Mouse (Mus musculus) c-Kit-positive CD71-positive TER-119-positive erythroid progenitor cells, embryonic 14.5 days (primary cell): Measurements from ENCODE around the gene Cdc73.
"Not testable (repeated sequence)": the region's sequence is repeated elsewhere in the genome, so short reads cannot be mapped to it uniquely, and the experiment has no call there.

Source experiments
- DNase-seq: peaks from one replicate; pipeline ENCODE4 v3.0.0-alpha.2; 2013; ENCODE audit warnings: low spot score

The Cdc73 gene

DNA sequence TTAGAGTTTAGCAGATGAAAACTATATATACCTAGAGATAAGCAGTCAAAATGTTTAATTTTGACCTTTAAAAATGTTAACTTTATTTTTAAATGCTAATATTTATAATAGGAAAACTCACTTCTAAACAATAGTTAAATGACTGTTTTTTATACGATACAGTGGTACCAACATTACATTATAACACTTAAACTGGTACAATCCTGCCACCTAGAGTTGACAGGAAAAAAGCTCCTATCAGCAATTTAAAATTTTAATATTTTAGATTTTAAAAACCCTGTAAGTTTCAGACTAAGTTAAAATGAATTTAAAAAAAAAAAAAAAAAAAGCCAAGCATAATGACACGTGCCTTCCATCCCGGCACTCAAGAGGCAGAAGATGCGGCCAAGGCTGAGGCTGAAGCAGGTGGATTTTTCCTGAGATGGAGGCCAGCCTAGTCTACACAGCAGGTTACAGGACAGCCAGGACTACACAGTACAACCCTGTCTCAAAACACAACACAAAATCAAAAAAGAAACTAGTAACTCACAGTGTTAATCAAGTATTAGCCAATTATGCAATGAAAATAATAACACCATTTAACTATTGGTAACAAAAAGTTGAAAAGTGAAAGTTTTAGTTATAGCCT lies 26.8 kb downstream of the Cdc73 start:
- DNase-seq: no peak

DNA sequence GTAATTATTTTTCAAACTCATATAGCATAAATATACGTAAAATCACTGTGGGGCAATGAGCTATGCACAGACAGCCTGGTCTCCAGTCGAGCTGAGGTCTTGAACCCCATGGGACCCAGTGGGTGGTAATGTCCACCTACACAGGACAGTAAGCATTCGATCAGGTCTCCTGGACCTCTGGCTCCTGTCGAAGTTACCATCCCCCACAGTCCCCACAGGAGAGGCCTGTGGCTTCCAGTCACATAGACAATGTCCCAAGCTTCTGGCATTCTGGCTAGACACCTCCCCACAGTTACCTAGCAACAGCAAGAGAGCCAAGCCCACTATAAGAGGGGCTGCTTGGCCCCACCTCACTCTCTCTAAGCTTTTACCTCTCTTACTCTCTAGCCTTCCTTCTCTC lies 37.9 kb downstream of the Cdc73 start:
- DNase-seq: not testable (repeated sequence)

DNA sequence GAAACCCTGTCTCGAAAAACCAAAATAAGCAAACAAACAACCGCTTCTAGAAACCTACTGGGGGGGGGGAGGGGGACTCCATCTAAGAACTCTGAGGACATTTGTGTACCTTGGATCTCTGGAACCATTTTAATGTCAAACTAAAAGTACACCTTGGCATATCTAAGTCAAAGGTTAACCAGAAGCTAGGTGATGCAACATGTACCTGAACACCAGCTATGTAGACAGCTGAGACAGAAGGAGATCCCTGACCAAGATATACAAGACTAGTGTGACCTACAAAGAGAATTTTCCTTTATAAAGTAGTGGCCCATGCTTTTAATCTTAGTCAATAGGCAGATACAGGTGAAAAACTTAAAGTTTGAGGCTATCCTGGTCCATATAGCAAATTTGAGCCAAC lies 39.5 kb downstream of the Cdc73 start:
- DNase-seq: no peak

DNA sequence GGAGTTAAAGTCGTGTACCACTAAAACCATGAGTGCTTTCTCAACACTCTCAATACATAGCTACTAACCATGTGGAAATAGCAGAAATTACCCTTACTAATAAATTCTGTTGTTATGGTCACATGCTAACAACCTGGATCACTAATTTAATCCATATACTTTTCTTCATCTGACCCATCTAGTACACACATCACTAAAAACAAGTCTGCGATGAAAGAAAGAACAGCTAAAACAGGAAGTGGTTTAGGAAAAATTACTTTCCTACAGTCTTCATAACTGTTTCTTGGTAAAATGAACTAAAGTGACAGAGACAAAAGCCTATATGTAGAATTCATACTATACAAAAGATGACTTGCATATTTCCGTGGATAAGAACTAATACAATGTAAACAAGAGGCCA lies 49.0 kb downstream of the Cdc73 start:
- DNase-seq: no peak

DNA sequence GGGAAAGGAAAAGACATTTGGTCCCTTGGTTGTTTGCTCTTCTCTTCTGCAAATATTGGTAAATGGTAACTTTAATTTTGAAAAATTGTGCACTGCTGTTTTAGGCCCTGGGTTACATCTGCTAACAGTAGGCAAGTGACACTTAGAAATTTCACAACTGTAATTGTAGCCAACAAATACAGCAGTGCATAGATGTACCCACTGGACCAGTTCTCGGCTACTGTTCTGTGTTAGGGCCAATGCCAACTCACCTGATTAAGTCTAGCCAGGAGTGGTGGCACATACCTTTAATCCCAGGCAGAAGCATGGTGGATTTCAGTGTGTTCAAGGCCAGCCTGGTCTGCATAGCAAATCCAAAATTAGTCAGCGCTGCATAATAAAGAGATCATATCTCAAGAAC lies 52.4 kb downstream of the Cdc73 start:
- no peak for DNase-seq

DNA sequence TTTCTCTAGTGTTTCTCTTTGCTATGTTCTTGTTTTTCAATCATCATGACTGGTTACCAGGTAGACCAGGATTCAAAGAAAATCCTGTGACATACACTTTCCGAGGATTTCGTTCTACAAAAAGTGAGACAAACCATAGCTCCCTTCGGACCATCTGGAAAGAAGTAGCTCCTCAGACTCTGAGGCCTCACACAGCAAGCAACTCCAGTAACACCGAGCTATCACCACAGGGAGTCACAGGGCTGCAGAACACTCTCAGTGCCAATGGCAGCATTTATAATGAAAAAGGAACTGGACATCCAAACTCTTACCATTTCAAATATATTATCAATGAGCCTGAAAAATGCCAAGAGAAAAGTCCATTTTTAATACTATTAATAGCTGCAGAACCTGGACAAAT lies 56.5 kb downstream of the Cdc73 start:
- DNase-seq: no peak

DNA sequence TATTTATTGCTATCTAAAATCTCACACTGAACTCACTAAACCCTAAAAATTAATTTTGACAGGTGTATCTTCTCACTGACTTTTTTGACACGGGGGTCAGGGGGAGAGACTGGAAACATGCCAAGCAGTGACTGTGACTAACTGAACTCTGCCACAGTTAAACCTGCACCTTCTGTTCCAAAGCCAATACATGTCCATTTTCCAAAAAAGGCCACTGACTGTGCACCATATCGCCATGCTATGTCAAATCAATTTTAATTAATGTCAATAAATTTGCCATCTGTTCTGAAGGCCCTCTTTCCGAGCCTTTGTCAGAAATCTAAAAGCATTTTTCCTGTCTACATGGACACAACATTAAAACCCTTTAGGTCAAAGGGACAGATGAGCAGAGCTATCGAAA lies 57.3 kb downstream of the Cdc73 start:
- no peak for DNase-seq

DNA sequence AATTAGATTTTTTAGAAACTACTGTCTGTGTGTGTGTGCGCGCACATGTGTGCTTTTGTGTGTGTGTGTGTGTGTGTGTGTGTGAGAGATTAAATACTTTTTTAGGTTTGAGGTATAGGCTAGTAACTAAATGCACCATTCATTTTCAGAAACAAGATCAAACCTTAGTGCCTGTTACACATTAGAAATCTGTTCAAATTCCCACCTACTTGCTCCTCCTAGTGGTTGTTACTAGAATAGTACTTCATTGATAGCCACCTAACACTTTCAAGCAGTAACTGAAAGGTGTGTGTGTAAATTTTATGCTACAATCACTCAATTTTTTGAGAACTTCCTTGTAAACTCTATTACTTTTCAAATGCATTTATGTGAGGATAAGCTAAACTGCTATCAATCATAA lies 58.5 kb downstream of the Cdc73 start:
- DNase-seq: peak; percentile 40

DNA sequence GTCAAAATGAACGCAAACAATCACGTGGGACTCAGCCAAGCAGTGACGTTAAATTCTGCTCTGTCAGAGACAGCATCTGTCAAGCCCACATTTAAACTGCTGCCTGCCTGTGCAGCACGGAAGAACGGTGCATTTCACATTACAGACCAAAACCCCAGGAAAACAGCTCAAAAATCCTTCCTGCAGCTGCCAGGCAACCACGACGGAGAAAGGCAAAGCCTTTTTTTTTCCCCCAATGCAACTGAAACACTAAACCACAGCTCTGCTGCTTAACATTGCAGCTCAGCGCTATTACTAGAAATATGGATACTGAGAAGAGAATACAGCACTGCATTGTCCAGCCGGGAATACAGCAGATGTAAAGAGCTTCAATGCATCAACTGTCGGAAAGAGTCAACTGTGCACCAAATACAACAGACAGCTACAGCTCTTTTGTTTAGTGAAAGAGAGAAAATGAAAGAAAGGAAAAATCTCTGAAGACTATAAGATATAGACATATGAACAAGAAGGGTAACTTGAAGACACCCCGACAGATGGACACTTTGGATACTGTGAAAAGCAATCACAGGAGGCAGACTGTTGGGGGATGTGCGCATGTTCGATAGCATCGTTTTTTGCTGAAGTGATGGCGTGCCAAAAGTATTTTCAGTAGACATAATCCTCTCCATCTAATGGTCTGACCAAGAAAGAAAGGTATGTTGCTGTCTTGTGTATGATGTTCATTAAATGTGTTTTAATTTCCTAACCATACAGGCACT lies 61.9 kb downstream of the Cdc73 start, which contains the start of gene B3galt2:
Gene B3galt2, plus strand, starts transcription at position 15 of the 758 bp plus-strand sequence.
- no peak for DNase-seq

DNA sequence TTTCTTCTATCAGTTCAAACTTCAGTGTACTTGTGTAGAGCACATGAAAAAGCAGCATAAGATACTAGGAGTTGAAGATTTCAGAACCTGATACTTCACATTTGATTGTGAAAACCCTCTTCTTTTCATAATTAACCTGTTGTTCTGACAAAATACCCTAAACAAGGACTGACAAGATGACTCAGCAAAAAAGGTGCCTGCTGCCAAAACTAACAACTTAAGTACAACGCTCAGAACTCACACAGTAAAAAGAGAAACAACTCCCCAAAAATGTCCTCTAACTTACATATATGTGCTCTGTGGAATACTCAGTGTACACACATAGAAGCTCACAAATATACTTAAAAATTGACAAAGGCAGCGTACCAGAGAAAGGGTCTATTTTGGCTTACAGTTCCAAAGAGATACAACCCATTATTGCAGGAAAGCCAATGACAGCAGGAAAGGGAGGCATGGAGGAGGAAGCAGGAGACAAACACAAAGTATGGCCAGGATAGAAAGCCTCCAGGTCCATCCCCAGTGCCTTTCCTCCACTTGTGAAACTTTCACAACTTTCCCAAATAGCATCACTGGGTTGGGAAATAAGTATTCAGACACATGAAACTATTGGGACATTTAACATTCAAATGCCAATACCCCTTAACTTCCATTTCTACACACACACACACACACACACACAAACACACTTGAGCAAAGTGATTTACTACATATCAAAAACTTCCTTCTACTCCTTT lies 69.7 kb downstream of the Cdc73 start:
- peak; percentile 22 for DNase-seq

DNA sequence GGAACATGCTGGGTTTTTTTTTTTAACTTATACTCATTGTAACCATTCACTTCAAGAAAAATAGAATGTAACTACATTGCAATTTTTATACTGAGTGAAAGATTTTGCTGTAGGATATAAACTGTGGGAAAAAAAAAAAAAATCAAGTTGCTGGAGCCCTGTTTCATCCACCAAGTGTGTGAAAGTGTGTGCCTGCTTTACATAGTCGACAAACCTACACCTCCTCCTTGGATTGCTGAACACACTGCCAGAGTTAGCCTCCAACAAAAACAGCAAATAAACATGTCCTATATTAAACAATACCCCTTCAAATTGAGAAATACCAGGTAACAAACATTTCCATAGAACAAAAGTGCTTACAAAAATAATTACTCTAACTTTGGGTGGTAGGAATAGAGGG lies 70.3 kb downstream of the Cdc73 start:
- DNase-seq: no peak

DNA sequence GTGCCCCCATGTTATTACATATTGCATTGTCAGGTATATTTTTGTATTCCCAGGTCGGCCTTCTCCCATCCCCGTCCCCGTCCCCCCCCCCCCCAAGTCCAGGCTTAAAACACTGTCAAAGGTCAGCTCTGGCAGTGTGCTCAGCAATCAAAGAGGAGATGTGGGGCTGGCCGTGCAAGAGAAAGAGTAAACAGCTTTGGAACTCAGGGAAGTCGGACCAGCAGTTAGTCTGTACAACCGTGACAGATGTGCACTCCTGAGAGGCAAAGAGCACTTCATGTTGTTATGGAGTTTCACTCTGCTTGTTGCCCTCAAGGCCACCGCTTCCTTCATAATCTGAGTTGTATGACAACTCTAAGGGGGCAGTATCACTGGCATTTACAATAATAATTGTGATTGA lies 71.4 kb downstream of the Cdc73 start:
- DNase-seq: no peak

DNA sequence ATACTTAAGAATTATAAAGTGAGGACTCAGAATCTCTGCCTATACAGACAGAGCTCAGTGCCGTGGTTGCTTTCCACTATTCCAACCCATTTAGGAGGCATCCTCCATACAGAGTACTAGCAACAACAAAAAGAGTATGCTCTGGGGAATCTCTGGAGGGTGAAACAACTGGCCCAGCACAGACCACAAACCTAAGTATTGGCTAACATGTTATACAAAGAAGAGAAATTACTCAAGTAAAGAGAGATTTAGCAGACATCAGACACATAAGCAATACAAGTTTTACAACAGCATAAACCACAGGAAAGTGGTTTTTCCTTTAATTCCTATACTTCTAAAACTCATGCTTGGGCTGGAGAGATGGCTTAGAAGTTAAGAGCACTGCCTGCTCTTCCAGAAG lies 80.1 kb downstream of the Cdc73 start:
- no peak for DNase-seq

DNA sequence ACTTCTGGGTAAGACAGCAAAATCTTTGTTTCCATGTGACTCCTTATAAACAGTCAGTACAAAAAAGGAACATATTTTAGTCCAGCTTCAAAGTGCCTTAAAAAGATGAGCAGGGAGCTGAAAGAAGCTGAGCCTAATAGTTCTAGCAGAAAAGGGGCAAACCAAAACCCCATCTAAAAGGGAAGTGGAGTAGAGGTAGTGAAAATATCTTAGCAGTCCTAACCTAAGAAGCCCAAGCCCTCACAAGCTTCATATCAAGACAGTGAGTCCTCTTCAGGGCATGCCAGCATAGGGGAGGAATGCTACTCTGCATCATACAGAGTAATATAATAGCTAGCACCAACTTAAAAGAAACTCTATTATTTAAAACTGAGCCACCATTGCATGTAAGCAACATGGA lies 80.8 kb downstream of the Cdc73 start:
- DNase-seq: no peak

DNA sequence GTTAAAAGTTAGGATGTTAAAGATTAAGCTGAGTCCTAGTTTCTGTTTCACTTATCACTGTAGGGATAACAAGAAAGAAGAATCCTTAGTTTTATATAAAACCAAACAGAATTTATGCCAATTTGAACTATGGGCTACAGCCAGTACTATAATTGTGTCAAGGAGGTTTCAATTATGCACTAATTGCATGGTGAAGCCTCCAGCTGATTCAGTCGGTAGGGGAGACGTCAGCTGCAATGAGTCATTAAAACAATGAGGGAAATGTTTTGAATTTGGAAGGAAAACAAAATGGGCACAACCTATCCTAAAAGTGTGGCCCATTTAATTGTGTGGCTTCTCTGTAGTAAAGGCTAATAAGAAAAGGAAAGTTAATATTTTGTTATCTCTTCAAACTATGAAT lies 82.9 kb downstream of the Cdc73 start:
- DNase-seq: no peak

DNA sequence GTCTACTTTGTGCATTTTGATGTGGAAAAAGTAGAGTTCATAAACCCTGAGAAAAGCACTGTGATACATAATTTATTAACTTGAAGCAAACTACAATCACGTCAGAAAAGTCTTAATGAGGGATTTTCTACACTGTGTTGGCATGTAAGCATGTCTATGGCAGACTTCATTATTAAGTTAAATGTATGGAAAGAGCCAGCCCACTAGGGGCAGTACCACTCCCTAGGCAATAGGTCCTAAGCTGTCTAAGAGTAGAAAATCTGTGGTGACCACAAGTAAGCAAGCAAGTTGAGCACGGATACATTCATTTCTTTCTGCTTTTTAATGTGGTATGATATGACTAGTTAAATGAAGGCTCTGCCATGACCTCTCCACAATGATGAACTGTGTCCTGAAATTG lies 89.8 kb downstream of the Cdc73 start:
- no peak for DNase-seq

DNA sequence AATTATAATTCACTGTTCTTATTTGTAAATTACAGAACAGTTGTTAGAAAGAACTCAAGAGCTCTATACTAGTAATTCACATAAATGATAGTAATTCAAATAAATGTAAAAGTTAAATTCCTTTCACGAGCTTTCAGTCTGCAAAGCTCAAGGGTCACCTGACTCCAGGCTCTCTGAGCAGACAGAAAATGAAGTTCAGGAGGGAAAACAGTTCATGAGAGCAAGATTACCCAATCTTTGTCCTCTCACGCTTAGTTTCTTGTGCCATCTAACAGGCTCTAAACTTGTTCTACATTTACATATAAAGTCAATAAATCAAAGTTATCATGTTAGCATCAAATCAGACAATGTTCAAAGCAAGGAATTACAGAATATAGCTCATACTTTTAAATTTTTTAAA lies 93.8 kb downstream of the Cdc73 start:
- DNase-seq: no peak

DNA sequence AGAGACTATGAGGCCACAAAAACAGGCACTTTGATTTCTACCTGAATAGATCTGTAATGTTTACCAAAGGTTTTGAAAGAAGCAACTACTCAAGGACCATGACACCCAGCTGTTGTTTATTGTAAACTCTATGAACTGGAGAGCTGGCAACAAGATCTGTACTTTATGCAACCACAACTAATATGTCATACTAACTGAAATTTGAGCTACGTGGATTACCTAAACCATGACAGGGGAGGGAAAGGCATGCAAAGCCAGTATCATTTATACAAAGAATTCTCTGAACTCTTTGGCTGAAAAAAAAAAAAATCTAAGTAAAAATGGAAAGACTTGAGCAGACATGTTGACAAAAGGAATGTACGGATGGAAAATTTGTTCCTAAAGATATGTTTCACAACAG lies 105.8 kb downstream of the Cdc73 start:
- no peak for DNase-seq

DNA sequence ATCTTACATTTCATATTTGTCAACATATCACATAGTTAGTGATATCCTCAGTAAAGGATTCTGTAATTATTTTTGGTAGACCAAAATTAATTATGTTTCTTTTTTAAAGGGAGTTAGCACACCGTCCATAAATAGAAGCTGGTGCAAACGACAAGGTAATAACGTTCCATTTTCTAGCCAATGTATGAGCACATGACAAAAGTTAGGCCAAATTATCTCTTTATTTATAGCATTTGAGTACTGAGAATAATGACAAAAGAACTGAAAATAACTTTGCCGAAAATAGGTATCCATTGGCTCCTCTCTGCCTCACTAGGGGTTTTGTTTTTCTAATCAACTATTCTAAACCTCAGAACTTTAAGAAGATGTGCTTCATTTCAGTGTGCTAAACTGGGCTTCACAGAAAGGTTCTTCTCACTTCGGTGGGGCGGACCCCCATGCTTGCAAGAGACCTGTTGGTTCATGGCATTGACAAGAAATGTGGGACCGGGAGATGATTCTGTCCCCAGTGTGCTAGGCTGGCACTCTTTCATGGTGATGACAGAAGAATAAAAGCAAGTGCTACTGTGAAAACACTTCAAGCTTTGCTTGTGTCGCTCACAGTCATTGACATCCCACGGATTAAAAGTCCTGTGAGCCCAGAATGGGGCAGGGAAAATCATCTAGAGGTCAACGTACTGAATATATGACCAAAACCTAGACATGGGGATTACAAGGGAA lies 125.7 kb downstream of the Cdc73 start:
- DNase-seq: no peak

DNA sequence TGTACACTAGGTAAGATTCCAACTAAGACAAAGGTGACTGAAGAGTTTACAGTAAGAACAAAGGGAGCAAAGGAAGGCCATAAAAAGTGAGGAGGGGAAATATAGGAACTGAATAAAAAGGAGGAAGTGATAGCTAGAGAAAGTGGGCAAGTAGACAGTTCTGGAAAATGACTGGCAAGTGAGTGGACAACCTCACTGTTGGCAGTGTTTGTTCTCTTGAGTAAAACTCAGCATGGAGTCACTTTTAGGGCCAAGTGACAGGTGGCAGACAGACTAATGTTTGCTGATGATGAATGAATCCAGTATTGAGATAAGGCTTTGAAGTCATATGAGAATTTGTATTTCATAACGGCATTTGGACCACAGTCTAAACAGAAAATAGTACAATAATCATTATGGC lies 144.5 kb downstream of the Cdc73 start:
- DNase-seq: no peak

DNA sequence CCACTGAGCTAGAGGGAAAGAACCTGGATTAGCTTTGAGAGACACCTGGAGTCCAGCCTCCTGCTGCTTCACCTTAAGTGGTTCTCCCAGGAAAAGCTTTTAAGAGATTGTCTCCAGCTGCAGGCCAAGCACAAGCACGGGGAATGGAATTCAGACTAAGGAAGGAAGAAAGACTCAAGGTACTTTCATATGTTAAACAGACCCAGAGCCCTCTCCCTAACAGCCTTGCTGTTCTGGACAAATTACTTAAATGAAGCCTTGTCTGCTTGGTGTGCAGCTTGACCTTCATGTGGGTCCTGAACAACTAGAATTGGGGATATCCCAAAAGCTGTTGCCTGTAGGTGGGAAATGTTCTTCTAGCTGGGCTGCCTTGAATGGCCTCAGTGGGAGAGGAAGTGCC lies 147.2 kb downstream of the Cdc73 start:
- no peak for DNase-seq

DNA sequence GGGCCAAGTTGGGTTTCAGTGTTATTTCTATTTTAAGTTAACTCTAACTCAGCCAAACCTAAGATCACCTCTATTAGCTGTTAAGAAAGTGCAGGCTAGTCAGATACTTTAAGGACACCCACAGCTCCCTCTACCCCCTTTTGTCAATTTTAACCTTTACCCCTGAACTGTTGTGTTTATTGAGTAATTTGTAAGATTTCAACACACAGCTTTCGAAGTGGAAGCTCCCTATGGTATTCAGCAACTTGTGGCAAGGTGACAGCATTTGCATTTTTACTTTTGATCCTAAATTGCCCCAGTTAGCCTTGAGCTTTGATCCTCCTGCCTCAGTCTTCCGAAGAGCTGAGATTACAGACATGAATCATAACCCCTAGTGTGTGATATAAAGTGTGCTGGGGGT lies 148.1 kb downstream of the Cdc73 start:
- DNase-seq: no peak
